Mouse (Mus musculus): Measurements from ENCODE around the gene Fras1. TPM values are rescaled to one million over a fixed set of nuclear protein-coding genes. Genes with fewer than 3 reads are reported as not detected.
A peak's percentile ranks its signal among the peaks of the same experiment; 100 is the strongest.

The Fras1 gene
- total RNA-seq (2021): 1 to 10 TPM; 1.8 to 2.5 TPM
- long read RNA-seq, experiment 1, partial matches to known transcripts: 0 of 1 reads
- long read RNA-seq, experiment 1, other reads (novel, unspliced or antisense): 1 of 1 reads
- long read RNA-seq, experiment 2: 0 reads

GRCm38 (mm10) chr5:96373567-96373985 lies at the start of gene Fras1:
TSS of gene Fras1 (plus strand) at chr5:96373955.
- Histone ChIP-seq H3K4me3 (peak within 1 kb of the TSS; percentile 76), H3K27ac (peak within 1 kb of the TSS; percentile 29)
- no peak for TF ChIP-seq CTCF (IDR thresholded peaks at IDR 0.05)
- intact Hi-C loops (cut with DNase I): no loop called here
- peak; percentile 28 for DNase-seq

GRCm38 (mm10) chr5:96331048-96331737 lies 42.6 kb upstream of the Fras1 start:
- Histone ChIP-seq H3K4me3 (peak overlapping the region; percentile 46), H3K27ac (no peak overlapping the region)
- intact Hi-C loops (cut with DNase I): loop anchor here (5.0 kb wide), 1 partner anchor 346 kb away; no protein-coding TSS in a partner anchor
- DNase-seq: peak; percentile 29
- no peak for TF ChIP-seq CTCF (IDR thresholded peaks at IDR 0.05)

GRCm38 (mm10) chr5:96331738-96332070 lies 42.1 kb upstream of the Fras1 start:
- TF ChIP-seq CTCF (IDR thresholded peaks at IDR 0.05): no peak
- Histone ChIP-seq H3K27ac (no peak overlapping the region), H3K4me3 (peak overlapping the region; percentile 46)
- intact Hi-C loops (cut with DNase I): loop anchor here (5.0 kb wide), 1 partner anchor 346 kb away; no protein-coding TSS in a partner anchor
- DNase-seq: no peak

GRCm38 (mm10) chr5:96333963-96334362 lies 39.8 kb upstream of the Fras1 start:
- H3K27ac ChIP-seq: no peak overlapping the region
- no peak for DNase-seq
- peak; percentile 59 for TF ChIP-seq CTCF (IDR thresholded peaks at IDR 0.05)
- no peak overlapping the region for H3K4me3 ChIP-seq
- intact Hi-C loops (cut with DNase I): loop anchor here (5.0 kb wide), 1 partner anchor 343 kb away; no protein-coding TSS in a partner anchor

GRCm38 (mm10) chr5:96340564-96340963 lies 33.2 kb upstream of the Fras1 start:
- Histone ChIP-seq H3K27ac (no peak overlapping the region), H3K4me3 (no peak overlapping the region)
- intact Hi-C loops (cut with DNase I): no loop called here
- no peak for DNase-seq
- TF ChIP-seq CTCF (IDR thresholded peaks at IDR 0.05): no peak

GRCm38 (mm10) chr5:96344983-96345382 lies 28.8 kb upstream of the Fras1 start:
- intact Hi-C loops (cut with DNase I): no loop called here
- H3K27ac ChIP-seq: no peak overlapping the region
- H3K4me3 ChIP-seq: no peak overlapping the region
- TF ChIP-seq CTCF (IDR thresholded peaks at IDR 0.05): no peak
- no peak for DNase-seq

GRCm38 (mm10) chr5:96351963-96352362 lies 21.8 kb upstream of the Fras1 start:
- no peak for DNase-seq
- Histone ChIP-seq H3K4me3 (no peak overlapping the region), H3K27ac (no peak overlapping the region)
- intact Hi-C loops (cut with DNase I): no loop called here
- TF ChIP-seq CTCF (IDR thresholded peaks at IDR 0.05): peak; percentile 51

- no peak for DNase-seq
- Histone ChIP-seq H3K27ac (no peak overlapping the region), H3K4me3 (no peak overlapping the region)
- intact Hi-C loops (cut with DNase I): no loop called here
- no peak for TF ChIP-seq CTCF (IDR thresholded peaks at IDR 0.05)
Observed at GRCm38 (mm10) chr5:96363950-96364349, 9.8 kb upstream of the Fras1 start.

GRCm38 (mm10) chr5:96365590-96365989 lies 8.2 kb upstream of the Fras1 start:
- intact Hi-C loops (cut with DNase I): no loop called here
- DNase-seq: no peak
- no peak for TF ChIP-seq CTCF (IDR thresholded peaks at IDR 0.05)
- no peak overlapping the region for H3K27ac ChIP-seq
- no peak overlapping the region for H3K4me3 ChIP-seq

- DNase-seq: no peak
- H3K27ac ChIP-seq: no peak overlapping the region
- no peak for TF ChIP-seq CTCF (IDR thresholded peaks at IDR 0.05)
- intact Hi-C loops (cut with DNase I): no loop called here
- no peak overlapping the region for H3K4me3 ChIP-seq
Observed at GRCm38 (mm10) chr5:96367260-96367659, 6.5 kb upstream of the Fras1 start.

- intact Hi-C loops (cut with DNase I): no loop called here
- H3K27ac ChIP-seq: no peak overlapping the region
Observed at GRCm38 (mm10) chr5:96373106-96373505, 649 bp upstream of the Fras1 start.

GRCm38 (mm10) chr5:96373986-96374901 lies 489 bp downstream of the Fras1 start:
- no peak; the same call in 1 of the 2 replicates for TF ChIP-seq CTCF (IDR thresholded peaks at IDR 0.05)
- DNase-seq: peak; percentile 59
- peak overlapping the region; percentile 29 for H3K27ac ChIP-seq
- peak overlapping the region; percentile 76 for H3K4me3 ChIP-seq
- intact Hi-C loops (cut with DNase I): no loop called here

More at GRCm38 (mm10) chr5:96373106-96373505, 649 bp upstream of the Fras1 start:
- H3K4me3 ChIP-seq: peak overlapping the region; percentile 76
- no peak for TF ChIP-seq CTCF (IDR thresholded peaks at IDR 0.05)
- no peak for DNase-seq

- DNase-seq: no peak
- intact Hi-C loops (cut with DNase I): no loop called here
- no peak for TF ChIP-seq CTCF (IDR thresholded peaks at IDR 0.05)
- Histone ChIP-seq H3K4me3 (peak overlapping the region; percentile 76), H3K27ac (no peak overlapping the region)
Observed at GRCm38 (mm10) chr5:96375391-96375831, 1.7 kb downstream of the Fras1 start.
